Mouse (Mus musculus): Measurements from ENCODE around the gene Dclk1. TPM values are rescaled to one million over a fixed set of nuclear protein-coding genes. Genes with fewer than 3 reads are reported as not detected.

Dclk1 gene
- polyA plus RNA-seq, 2 experiments, result 23.3 to 66.2 TPM

- ATAC-seq (ENCODE audit: low FRiP score, low read depth) (no peak), DNase-seq (ENCODE audit: low spot score) (no peak)
- Histone ChIP-seq H3K9me3 (ENCODE audit: control insufficient read depth, low read length) (no peaks in the 10 kb centered on the region), H3K4me3 (replicated peaks; ENCODE audit: low read length) (no peak overlapping the region), H3K9ac (ENCODE audit: low read depth, low read length, severe bottlenecking) (no peak overlapping the region), H3K27me3 (ENCODE audit: control insufficient read depth, insufficient read depth, low read length) (no peaks in the 10 kb centered on the region), H3K4me1 (ENCODE audit: control insufficient read depth, insufficient read depth, low read length) (peaks cover 14% of the 10 kb centered on the region; the same call in 1 of the 2 replicates), H3K27ac (replicated peaks; ENCODE audit: low read depth, low read length) (no peak overlapping the region), H3K36me3 (ENCODE audit: control insufficient read depth, insufficient read depth, low read length) (no peaks in the 10 kb centered on the region), H3K4me2 (replicated peaks; ENCODE audit: low read depth, low read length, severe bottlenecking) (no peak overlapping the region)
- TF ChIP-seq POLR2A (IDR thresholded peaks at IDR 0.05; ENCODE audit: borderline replicate concordance, extremely low read depth, insufficient read depth, insufficient read length), result no peak
Observed at GRCm38 (mm10) chr3:55280471-55280870, 38.3 kb downstream of the Dclk1 start.

GRCm38 (mm10) chr3:55284215-55284614, 42.1 kb downstream of the Dclk1 start:
- no peaks in the 10 kb centered on the region for H3K27me3 ChIP-seq (ENCODE audit: control insufficient read depth, insufficient read depth, low read length)
- no peak for TF ChIP-seq POLR2A (IDR thresholded peaks at IDR 0.05; ENCODE audit: borderline replicate concordance, extremely low read depth, insufficient read depth, insufficient read length)
- 27% methylated on average over 3 of the region's 3 CpGs for WGBS
- ATAC-seq (ENCODE audit: low FRiP score, low read depth) (peak; percentile 84), DNase-seq (ENCODE audit: low spot score) (peak; percentile 85)
- H3K27ac ChIP-seq (replicated peaks; ENCODE audit: low read depth, low read length), result peak overlapping the region; percentile 65
- no peaks in the 10 kb centered on the region for H3K9me3 ChIP-seq (ENCODE audit: control insufficient read depth, low read length)
- H3K36me3 ChIP-seq (ENCODE audit: control insufficient read depth, insufficient read depth, low read length), result no peaks in the 10 kb centered on the region
- no peak overlapping the region for H3K9ac ChIP-seq (ENCODE audit: low read depth, low read length, severe bottlenecking)
- no peak overlapping the region for H3K4me2 ChIP-seq (replicated peaks; ENCODE audit: low read depth, low read length, severe bottlenecking)
- H3K4me3 ChIP-seq (replicated peaks; ENCODE audit: low read length), result no peak overlapping the region
- H3K4me1 ChIP-seq (ENCODE audit: control insufficient read depth, insufficient read depth, low read length), result peaks cover 14% of the 10 kb centered on the region; the same call in 1 of the 2 replicates

- Histone ChIP-seq H3K9me3 (ENCODE audit: control insufficient read depth, low read length) (no peaks in the 10 kb centered on the region), H3K27me3 (ENCODE audit: control insufficient read depth, insufficient read depth, low read length) (no peaks in the 10 kb centered on the region), H3K36me3 (ENCODE audit: control insufficient read depth, insufficient read depth, low read length) (no peaks in the 10 kb centered on the region), H3K4me1 (ENCODE audit: control insufficient read depth, insufficient read depth, low read length) (peaks cover 11% of the 10 kb centered on the region; the same call in 1 of the 2 replicates), H3K4me2 (replicated peaks; ENCODE audit: low read depth, low read length, severe bottlenecking) (no peak overlapping the region), H3K4me3 (replicated peaks; ENCODE audit: low read length) (no peak overlapping the region), H3K9ac (ENCODE audit: low read depth, low read length, severe bottlenecking) (no peak overlapping the region), H3K27ac (replicated peaks; ENCODE audit: low read depth, low read length) (no peak overlapping the region)
- DNase-seq (ENCODE audit: low spot score) (no peak), ATAC-seq (ENCODE audit: low FRiP score, low read depth) (no peak)
- TF ChIP-seq POLR2A (IDR thresholded peaks at IDR 0.05; ENCODE audit: borderline replicate concordance, extremely low read depth, insufficient read depth, insufficient read length), result no peak
- 76% methylated on average over 4 of the region's 4 CpGs for WGBS
Observed at GRCm38 (mm10) chr3:55288726-55289125, 46.6 kb downstream of the Dclk1 start.

GRCm38 (mm10) chr3:55291964-55292363, 49.8 kb downstream of the Dclk1 start:
- WGBS, result 28% methylated on average over 4 of the region's 4 CpGs
- H3K36me3 ChIP-seq (ENCODE audit: control insufficient read depth, insufficient read depth, low read length), result no peaks in the 10 kb centered on the region
- no peak for TF ChIP-seq POLR2A (IDR thresholded peaks at IDR 0.05; ENCODE audit: borderline replicate concordance, extremely low read depth, insufficient read depth, insufficient read length)
- H3K9ac ChIP-seq (ENCODE audit: low read depth, low read length, severe bottlenecking), result no peak overlapping the region
- H3K9me3 ChIP-seq (ENCODE audit: control insufficient read depth, low read length), result no peaks in the 10 kb centered on the region
- no peak overlapping the region for H3K27ac ChIP-seq (replicated peaks; ENCODE audit: low read depth, low read length)
- H3K27me3 ChIP-seq (ENCODE audit: control insufficient read depth, insufficient read depth, low read length), result no peaks in the 10 kb centered on the region
- H3K4me2 ChIP-seq (replicated peaks; ENCODE audit: low read depth, low read length, severe bottlenecking), result no peak overlapping the region
- no peak overlapping the region for H3K4me3 ChIP-seq (replicated peaks; ENCODE audit: low read length)
- peaks cover 9% of the 10 kb centered on the region; the same call in 1 of the 2 replicates for H3K4me1 ChIP-seq (ENCODE audit: control insufficient read depth, insufficient read depth, low read length)
- DNase-seq (ENCODE audit: low spot score) (no peak), ATAC-seq (ENCODE audit: low FRiP score, low read depth) (no peak)

- Histone ChIP-seq H3K9ac (ENCODE audit: low read depth, low read length, severe bottlenecking) (no peak overlapping the region), H3K4me2 (replicated peaks; ENCODE audit: low read depth, low read length, severe bottlenecking) (no peak overlapping the region), H3K4me3 (replicated peaks; ENCODE audit: low read length) (no peak overlapping the region), H3K9me3 (ENCODE audit: control insufficient read depth, low read length) (no peaks in the 10 kb centered on the region), H3K27ac (replicated peaks; ENCODE audit: low read depth, low read length) (0 out of 2 replicates have a peak overlapping the region, but pooled peaks have one; percentile 11), H3K27me3 (ENCODE audit: control insufficient read depth, insufficient read depth, low read length) (no peaks in the 10 kb centered on the region), H3K36me3 (ENCODE audit: control insufficient read depth, insufficient read depth, low read length) (no peaks in the 10 kb centered on the region), H3K4me1 (ENCODE audit: control insufficient read depth, insufficient read depth, low read length) (peaks cover 9% of the 10 kb centered on the region; the same call in 1 of the 2 replicates)
- DNase-seq (ENCODE audit: low spot score), result no peak
- TF ChIP-seq POLR2A (IDR thresholded peaks at IDR 0.05; ENCODE audit: borderline replicate concordance, extremely low read depth, insufficient read depth, insufficient read length), result no peak
- no peak for ATAC-seq (ENCODE audit: low FRiP score, low read depth)
- WGBS, result 84% methylated on average over 10 of the region's 10 CpGs
Observed at GRCm38 (mm10) chr3:55292783-55293430, 50.7 kb downstream of the Dclk1 start.

Measured in limb, embryonic 14.5 days (tissue).